ENCODE assay signal across 8 mouse cellular contexts in genomic region chr11:72570319-72570979, GRCm38 (mm10). TPM values are rescaled to one million over a fixed set of nuclear protein-coding genes. Genes with fewer than 3 reads are reported as not detected.
A peak's percentile ranks its signal among the peaks of the same experiment; 100 is the strongest.
DNase-seq lines count a peak whose midpoint lies in the region; ATAC-seq and TF ChIP-seq lines count a peak whose summit lies in the region.

No protein-coding gene starts in this region.

- peak; percentile 89 for TF ChIP-seq CTCF in liver, postnatal 0 days (IDR thresholded peaks at IDR 0.05; ENCODE audit: low read depth)

- in situ Hi-C loops in ES-E14 (cut with MboI; ENCODE audit: low sequenced_read_pairs in 2 of 2, unreplicated experiment in 2 of 2) = loop anchor here in 1 of 2 experiments (10.0 kb wide), 2 partner anchors 164 to 204 kb away; no protein-coding TSS in a partner anchor

- intact Hi-C loops in heart, postnatal 14 days (cut with DNase I) = no loop called here

- H3K9ac ChIP-seq in ES-E14 (ENCODE audit: insufficient read depth, low read depth, low read length, poor library complexity, severe bottlenecking) = 0 out of 2 replicates have a peak overlapping the region, but pooled peaks have one; percentile 47
- H3K9ac ChIP-seq in forebrain, embryonic 14.5 days (ENCODE audit: low read length) = peak overlapping the region; percentile 43; the same call in 1 of the 2 replicates
- H3K9ac ChIP-seq in liver, postnatal 0 days (replicated peaks) = no peak overlapping the region
- peak overlapping the region; percentile 65 for H3K9ac ChIP-seq in neural tube, embryonic 13.5 days

- H3K4me3 ChIP-seq in ES-E14 (ENCODE audit: insufficient read depth in 1 of 2, low read depth in 1 of 2, low read length in 2 of 2, poor library complexity in 1 of 2, severe bottlenecking in 1 of 2) = peak overlapping the region; percentile 13 to 27; a peak in 1 of 4 replicates
- peak overlapping the region; percentile 16; the same call in 1 of the 2 replicates for H3K4me3 ChIP-seq in forebrain, embryonic 14.5 days (ENCODE audit: low read depth, low read length)
- H3K4me3 ChIP-seq in liver, postnatal 0 days (ENCODE audit: low read depth, low read length) = peak overlapping the region; percentile 15; the same call in 1 of the 2 replicates
- peak overlapping the region; percentile 32 for H3K4me3 ChIP-seq in neural tube, embryonic 13.5 days

- DNase-seq in ES-E14 (ENCODE audit: low read depth, low spot score) = peak; percentile 92
- peak; percentile 78 for DNase-seq in cerebellum, adult 11 months
- DNase-seq in forebrain, embryonic 14.5 days (ENCODE audit: low spot score) = peak; percentile 94
- DNase-seq in heart, postnatal 14 days = peak; percentile 84 to 92
- DNase-seq in large intestine, adult 2 months (ENCODE audit: low read depth, low spot score) = peak; percentile 60
- peak; percentile 85 for DNase-seq in liver, postnatal 0 days
- DNase-seq in telencephalon, adult 2 months (ENCODE audit: low read depth, low spot score) = peak; percentile 70

- no peak overlapping the region; the same call in 1 of the 2 replicates for H3K27ac ChIP-seq in ES-E14 (ENCODE audit: insufficient read depth, low read depth, low read length, poor library complexity, severe bottlenecking)
- no peak overlapping the region for H3K27ac ChIP-seq in forebrain, embryonic 14.5 days (ENCODE audit: low read depth, low read length)
- H3K27ac ChIP-seq in liver, postnatal 0 days (ENCODE audit: low read depth) = no peak overlapping the region
- H3K27ac ChIP-seq in neural tube, embryonic 13.5 days (replicated peaks) = no peak overlapping the region

- no peaks in the 10 kb centered on the region for H3K27me3 ChIP-seq in forebrain, embryonic 14.5 days (replicated peaks; ENCODE audit: control insufficient read depth, insufficient read depth, low read length)
- H3K27me3 ChIP-seq in liver, postnatal 0 days (ENCODE audit: insufficient read depth, low read length) = 0 out of 2 replicates have a peak, but pooled peaks cover 3% of the 10 kb centered on the region
- H3K27me3 ChIP-seq in neural tube, embryonic 13.5 days = peaks cover 4% of the 10 kb centered on the region; the same call in 1 of the 2 replicates

- WGBS in forebrain, embryonic 14.5 days = 6% methylated on average over 18 of the region's 18 CpGs
- 3% methylated on average over 18 of the region's 18 CpGs for WGBS in large intestine, adult 2 months
- whole genome bisulfite sequencing in liver, postnatal 0 days (ENCODE audit: insufficient replicate concordance) = 3% methylated on average over 18 of the region's 18 CpGs
- WGBS in neural tube, embryonic 13.5 days = 4% methylated on average over 18 of the region's 18 CpGs

- peaks cover 3 to 9% of the 10 kb centered on the region in 2 experiments; a peak in 3 of 4 replicates for H3K4me1 ChIP-seq in ES-E14 (ENCODE audit: control insufficient read depth in 2 of 2, insufficient read depth in 2 of 2, low read length in 2 of 2, poor library complexity in 1 of 2)
- no peaks in the 10 kb centered on the region for H3K4me1 ChIP-seq in forebrain, embryonic 14.5 days (ENCODE audit: control insufficient read depth, insufficient read depth, low read length)
- H3K4me1 ChIP-seq in liver, postnatal 0 days (ENCODE audit: insufficient read depth) = peaks cover 4% of the 10 kb centered on the region; the same call in 1 of the 2 replicates
- no peaks in the 10 kb centered on the region; the same call in 1 of the 2 replicates for H3K4me1 ChIP-seq in neural tube, embryonic 13.5 days (replicated peaks)

- H3K4me2 ChIP-seq in forebrain, embryonic 14.5 days (ENCODE audit: low read length) = peak overlapping the region; percentile 35
- H3K4me2 ChIP-seq in liver, postnatal 0 days (ENCODE audit: low read depth, low read length) = peak overlapping the region; percentile 55
- peak overlapping the region; percentile 53 for H3K4me2 ChIP-seq in neural tube, embryonic 13.5 days

- H3K36me3 ChIP-seq in ES-E14 (ENCODE audit: control insufficient read depth, insufficient read depth, low read length, poor library complexity, severe bottlenecking) = no peaks in the 10 kb centered on the region
- H3K36me3 ChIP-seq in forebrain, embryonic 14.5 days (ENCODE audit: control insufficient read depth, insufficient read depth, low read length) = no peaks in the 10 kb centered on the region
- H3K36me3 ChIP-seq in liver, postnatal 0 days (replicated peaks; ENCODE audit: insufficient read depth, low read length) = no peaks in the 10 kb centered on the region
- H3K36me3 ChIP-seq in neural tube, embryonic 13.5 days = no peaks in the 10 kb centered on the region

- peak; percentile 72 for ATAC-seq in forebrain, embryonic 14.5 days
- peak; percentile 64 for ATAC-seq in liver, postnatal 0 days
- ATAC-seq in neural tube, embryonic 13.5 days (ENCODE audit: low read depth) = peak; percentile 81

- no peak for TF ChIP-seq EP300 in liver, postnatal 0 days (IDR thresholded peaks at IDR 0.05; ENCODE audit: low read depth)

- no peaks in the 10 kb centered on the region for H3K9me3 ChIP-seq in ES-E14 (ENCODE audit: control insufficient read depth, insufficient read depth, low read depth, low read length)
- H3K9me3 ChIP-seq in forebrain, embryonic 14.5 days (replicated peaks; ENCODE audit: control insufficient read depth, low read length) = no peaks in the 10 kb centered on the region
- no peaks in the 10 kb centered on the region for H3K9me3 ChIP-seq in liver, postnatal 0 days (ENCODE audit: low read length)
- no peaks in the 10 kb centered on the region for H3K9me3 ChIP-seq in neural tube, embryonic 13.5 days

TF ChIP-seq in ES-E14, 5 proteins besides CTCF, POLR2A, EP300 and RAD21:
- TF ChIP-seq HCFC1 (IDR thresholded peaks at IDR 0.05; ENCODE audit: borderline replicate concordance, insufficient read depth, low read length) (no peak), ZNF384 (IDR thresholded peaks at IDR 0.05; ENCODE audit: low read depth, low read length) (no peak), ZC3H11A (IDR thresholded peaks at IDR 0.05; ENCODE audit: borderline replicate concordance, low read depth, low read length) (peak; percentile 91)

RNA-seq across cellular contexts. Expression of gene Spns3, which starts 20.1 kb away (rescaled TPM):
- 0.32 and 1.9 TPM in 2 replicates for total RNA-seq in ES-E14 (2012; rRNA removed)
- polyA plus RNA-seq in forebrain, embryonic 14.5 days (2014; fragmentation: Nextera tagmentation; extraction: Ambion mirVana) = 0.10 and 0.16 TPM in 2 replicates
- total RNA-seq in heart, postnatal 14 days (2021) = under 1 TPM in 1 of 2 experiments, not detected in 1; 0.10 TPM
- 2.5 and 7.4 TPM in 2 replicates for polyA plus RNA-seq in large intestine, adult 2 months (2012; rRNA removed)
- 1.8 and 1.9 TPM in 2 replicates for polyA plus RNA-seq in liver, postnatal 0 days (2015; fragmentation: Nextera tagmentation; extraction: Ambion mirVana)
- polyA plus RNA-seq in neural tube, embryonic 13.5 days (2015; fragmentation: Nextera tagmentation; extraction: Ambion mirVana) = 0.04 TPM in 1 of 2 replicates, not detected in the other

RNA-seq across cellular contexts. Expression of gene Ube2g1, which starts 36.6 kb away (rescaled TPM):
- total RNA-seq in ES-E14 (2012; rRNA removed) = 24.2 and 27.9 TPM in 2 replicates
- 100 and 120 TPM in 2 replicates for polyA plus RNA-seq in forebrain, embryonic 14.5 days (2014; fragmentation: Nextera tagmentation; extraction: Ambion mirVana)
- total RNA-seq in heart, postnatal 14 days (2021) = 10 to 100 TPM; 54.9 to 60.6 TPM
- 4.6 and 8.1 TPM in 2 replicates for polyA plus RNA-seq in large intestine, adult 2 months (2012; rRNA removed)
- polyA plus RNA-seq in liver, postnatal 0 days (2015; fragmentation: Nextera tagmentation; extraction: Ambion mirVana) = 28.1 and 28.6 TPM in 2 replicates
- 108 and 121 TPM in 2 replicates for polyA plus RNA-seq in neural tube, embryonic 13.5 days (2015; fragmentation: Nextera tagmentation; extraction: Ambion mirVana)
